Mouse (Mus musculus): ENCODE measurements around the gene Atg4b. TPM values are rescaled to one million over a fixed set of nuclear protein-coding genes. Genes with fewer than 3 reads are reported as not detected.
A peak's percentile ranks its signal among the peaks of the same experiment; 100 is the strongest.

The Atg4b gene
- total RNA-seq, 2 experiments from 2014 or later, result 81.6 to 85.2 TPM

DNA sequence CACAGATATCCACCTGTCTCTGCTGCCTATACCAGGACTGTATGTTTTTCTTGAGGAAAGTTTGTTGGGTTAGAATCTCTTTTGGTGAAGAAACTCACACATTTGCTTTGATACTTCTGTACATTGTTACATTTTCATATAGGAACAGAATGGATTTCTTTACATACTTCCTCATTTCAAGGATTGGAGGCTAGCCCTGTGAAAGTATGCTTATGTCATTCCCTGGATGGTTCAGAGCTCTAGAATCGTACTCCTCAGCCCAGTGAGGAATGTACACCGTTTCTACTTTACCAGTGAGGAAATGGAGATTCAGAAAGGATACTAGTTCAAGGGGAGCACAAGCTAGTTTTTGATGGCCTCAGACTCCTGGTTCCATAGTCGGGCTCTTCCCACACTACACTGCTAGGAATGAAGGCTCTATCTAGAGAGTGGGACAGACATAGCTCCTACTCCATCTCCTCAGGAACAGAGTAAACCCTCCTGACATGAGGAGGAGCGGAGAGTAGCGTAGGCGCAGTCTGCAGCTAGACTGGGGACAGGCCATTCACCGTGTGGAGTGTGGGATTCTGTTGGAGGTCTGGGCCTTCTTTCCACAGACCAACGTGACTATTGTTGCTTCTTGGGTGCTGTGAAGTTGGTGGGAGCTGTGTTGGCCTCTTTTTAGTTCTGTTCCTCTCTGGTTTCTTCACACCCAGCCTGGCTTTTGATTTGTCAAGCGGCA lies 13.7 kb downstream of the Atg4b start:
- no peak for DNase-seq (ENCODE audit: low spot score in 2 of 2)
- Histone ChIP-seq H3K27ac (no peak overlapping the region), H3K4me3 (no peak overlapping the region)
- no peak for TF ChIP-seq CTCF (conservative IDR thresholded peaks at IDR 0.05)

DNA sequence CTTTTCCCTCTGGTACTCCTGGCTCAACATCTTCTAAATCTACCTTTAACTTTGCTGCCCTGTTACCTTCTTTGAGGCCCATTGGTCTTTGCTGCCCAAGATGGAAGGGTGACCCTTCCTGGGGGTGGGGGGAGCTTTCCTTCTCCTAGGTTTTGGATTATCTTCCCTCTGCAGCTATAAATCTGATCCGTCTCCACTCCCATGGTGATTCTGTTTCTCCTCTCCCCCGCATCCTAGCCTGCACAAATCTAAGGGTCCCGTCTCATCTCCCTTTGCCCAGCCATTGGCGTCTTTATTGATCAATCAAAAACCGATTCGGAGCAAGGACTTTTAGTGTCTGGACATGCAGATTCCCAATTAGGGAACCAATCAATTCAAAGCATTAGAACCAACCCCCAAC lies 16.3 kb downstream of the Atg4b start:
- H3K27ac ChIP-seq, result no peak overlapping the region
- no peak overlapping the region for H3K4me3 ChIP-seq
- TF ChIP-seq CTCF (conservative IDR thresholded peaks at IDR 0.05), result no peak
- DNase-seq (ENCODE audit: low spot score in 2 of 2), result no peak

DNA sequence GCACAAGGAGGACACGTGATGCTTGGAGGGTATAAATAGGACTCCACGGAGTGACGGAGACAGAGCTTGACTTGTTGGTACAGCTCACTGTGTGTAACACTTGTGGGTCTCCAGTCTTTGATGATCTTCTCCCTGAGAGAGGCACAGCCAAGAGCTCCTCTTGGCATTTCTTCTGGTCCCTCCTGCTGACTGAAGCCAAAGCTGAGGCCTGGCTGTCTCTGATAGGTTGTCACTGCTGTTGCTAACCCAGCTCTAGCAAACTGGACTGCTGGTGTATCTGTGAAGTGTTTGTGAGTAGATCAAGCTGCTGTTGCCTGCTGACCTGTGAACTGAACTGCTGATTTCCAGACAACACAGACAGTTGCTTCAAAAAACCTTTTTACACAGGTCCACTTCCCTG lies 18.6 kb downstream of the Atg4b start:
- H3K4me3 ChIP-seq, result no peak overlapping the region
- no peak for DNase-seq (ENCODE audit: low spot score in 2 of 2)

DNA sequence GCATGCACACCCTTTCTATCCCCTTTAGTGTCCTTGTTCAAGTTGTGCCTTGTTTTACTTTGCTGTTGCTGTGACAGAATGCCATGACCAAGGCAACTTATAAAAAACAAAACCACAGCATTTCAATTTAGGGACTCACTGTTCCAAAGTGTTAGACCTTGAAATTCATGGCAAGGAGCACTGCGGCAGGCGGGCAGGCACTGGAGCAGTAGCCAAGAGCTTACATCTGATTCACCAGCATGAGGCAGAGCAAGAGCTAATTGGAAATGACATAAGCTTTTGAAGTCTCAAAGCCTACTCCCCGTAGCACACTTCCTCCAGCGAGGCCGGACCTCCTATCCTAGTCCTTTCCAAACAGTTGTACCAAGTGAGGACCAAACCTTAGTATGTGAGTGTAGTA lies 25.4 kb downstream of the Atg4b start:
- no peak overlapping the region for H3K4me3 ChIP-seq
- DNase-seq (ENCODE audit: low spot score in 2 of 2), result no peak
- TF ChIP-seq CTCF (conservative IDR thresholded peaks at IDR 0.05), result no peak
- H3K27ac ChIP-seq, result no peak overlapping the region

More for the DNA sequence above, 18.6 kb downstream of the Atg4b start:
- H3K27ac ChIP-seq, result no peak overlapping the region
- TF ChIP-seq CTCF (conservative IDR thresholded peaks at IDR 0.05), result no peak

DNA sequence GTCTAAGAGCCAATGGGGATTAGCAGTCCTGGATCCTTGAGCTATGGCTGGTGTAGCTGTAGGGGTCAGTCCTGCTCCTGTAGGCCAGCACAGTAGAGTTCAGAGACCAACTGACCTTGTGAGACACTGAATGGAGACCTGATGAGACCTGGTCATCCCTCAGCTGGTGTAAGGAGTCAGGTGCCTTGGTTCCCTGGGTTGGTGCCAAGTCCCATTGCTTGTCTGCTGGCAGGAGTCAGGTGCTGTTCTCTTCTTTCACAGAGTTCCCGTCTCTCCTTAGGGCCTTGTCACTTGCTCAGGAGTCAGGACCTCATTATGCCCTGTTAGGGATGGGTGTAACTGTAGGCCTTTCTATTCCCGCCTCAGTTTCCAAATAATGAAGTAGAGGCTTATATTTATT lies 35.6 kb downstream of the Atg4b start:
- no peak overlapping the region for H3K27ac ChIP-seq
- no peak for DNase-seq (ENCODE audit: low spot score in 2 of 2)
- no peak for TF ChIP-seq CTCF (conservative IDR thresholded peaks at IDR 0.05)
- H3K4me3 ChIP-seq, result no peak overlapping the region

DNA sequence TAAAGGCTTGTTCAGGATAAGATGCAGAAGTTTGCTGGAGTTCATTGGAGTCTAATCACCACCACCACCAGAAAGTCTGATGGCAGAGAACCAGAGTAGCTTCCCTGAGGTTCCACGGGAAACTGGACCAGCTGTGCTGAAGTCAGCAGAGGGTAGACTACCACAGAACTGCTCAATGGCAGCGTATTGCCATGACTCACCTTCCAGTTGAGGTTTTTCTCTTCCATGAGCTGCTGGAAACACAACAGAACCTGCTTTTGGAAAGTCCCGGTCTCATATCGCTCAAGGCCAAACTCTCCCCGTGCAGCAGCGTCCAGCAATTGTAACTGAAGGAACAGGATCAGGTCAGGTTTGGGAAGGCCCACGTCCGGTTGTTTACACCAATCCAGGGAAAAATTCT lies 43.2 kb downstream of the Atg4b start:
- Histone ChIP-seq H3K4me3 (no peak overlapping the region), H3K27ac (no peak overlapping the region)
- DNase-seq (ENCODE audit: low spot score in 2 of 2), result no peak
- no peak for TF ChIP-seq CTCF (conservative IDR thresholded peaks at IDR 0.05)

DNA sequence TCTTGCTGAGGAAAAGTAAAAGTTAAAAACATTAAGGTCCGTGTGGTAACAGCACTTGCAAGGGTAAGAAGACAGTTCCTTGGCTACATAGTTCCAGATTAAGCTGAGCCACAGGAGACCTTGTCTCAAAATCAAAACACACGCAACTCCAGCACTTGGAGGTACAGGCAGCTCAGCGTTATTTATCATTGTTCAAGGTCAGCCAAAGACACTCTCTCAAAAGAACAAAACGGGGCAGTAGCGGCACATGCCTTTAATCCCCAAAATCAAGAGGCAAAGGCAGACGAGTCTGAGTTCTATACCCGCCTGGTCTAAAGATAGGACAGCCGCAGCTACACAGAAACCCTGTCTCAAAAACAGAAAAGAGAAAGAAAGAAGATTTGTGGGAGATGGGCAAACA lies 44.6 kb downstream of the Atg4b start:
- Histone ChIP-seq H3K27ac (no peak overlapping the region), H3K4me3 (no peak overlapping the region)
- TF ChIP-seq CTCF (conservative IDR thresholded peaks at IDR 0.05), result no peak
- no peak for DNase-seq (ENCODE audit: low spot score in 2 of 2)

DNA sequence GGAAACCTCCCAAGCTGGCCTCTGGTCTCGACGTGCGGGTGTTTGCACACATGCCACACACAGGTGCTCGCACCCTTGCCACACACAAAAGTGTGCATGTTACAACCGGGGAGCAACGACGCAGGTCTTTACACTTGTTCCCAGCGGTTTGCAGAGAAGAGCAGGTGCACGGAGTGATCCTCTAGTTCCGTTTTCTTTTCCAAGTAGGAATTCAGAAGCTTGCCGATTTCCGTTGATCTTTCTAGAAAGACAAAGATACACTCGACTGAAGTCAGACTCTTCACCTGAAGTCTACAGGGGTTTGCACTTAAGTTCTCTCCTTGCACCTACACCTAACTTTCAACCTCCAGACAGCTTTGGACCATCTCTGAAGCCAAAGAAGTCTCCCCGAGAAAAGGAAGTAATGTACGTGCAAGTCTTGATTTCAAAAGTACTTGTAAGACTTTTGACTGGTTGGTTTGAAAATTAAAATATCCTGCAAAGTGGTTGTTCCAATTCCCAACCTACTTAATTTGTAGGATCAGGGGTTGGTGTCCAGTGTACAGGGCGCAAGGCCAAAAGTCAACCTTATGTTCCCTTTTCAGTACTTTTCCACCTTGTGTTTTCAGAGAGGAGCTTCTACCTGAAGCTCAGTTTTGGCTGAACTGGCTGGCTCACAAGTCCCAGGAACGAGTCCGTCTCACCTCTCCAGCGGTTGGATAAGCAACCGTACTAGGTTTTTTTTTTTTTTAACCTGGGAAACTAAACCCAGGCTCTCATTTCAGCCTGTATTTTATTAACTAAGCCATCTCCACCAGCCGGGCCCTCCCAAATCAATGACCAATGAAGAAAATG lies 49.6 kb downstream of the Atg4b start:
- H3K27ac ChIP-seq, result peak overlapping the region; percentile 90; the same call in 1 of the 2 replicates
- no peak for TF ChIP-seq CTCF (conservative IDR thresholded peaks at IDR 0.05)
- DNase-seq (ENCODE audit: low spot score in 2 of 2), result no peak
- peak overlapping the region; percentile 91 for H3K4me3 ChIP-seq

DNA sequence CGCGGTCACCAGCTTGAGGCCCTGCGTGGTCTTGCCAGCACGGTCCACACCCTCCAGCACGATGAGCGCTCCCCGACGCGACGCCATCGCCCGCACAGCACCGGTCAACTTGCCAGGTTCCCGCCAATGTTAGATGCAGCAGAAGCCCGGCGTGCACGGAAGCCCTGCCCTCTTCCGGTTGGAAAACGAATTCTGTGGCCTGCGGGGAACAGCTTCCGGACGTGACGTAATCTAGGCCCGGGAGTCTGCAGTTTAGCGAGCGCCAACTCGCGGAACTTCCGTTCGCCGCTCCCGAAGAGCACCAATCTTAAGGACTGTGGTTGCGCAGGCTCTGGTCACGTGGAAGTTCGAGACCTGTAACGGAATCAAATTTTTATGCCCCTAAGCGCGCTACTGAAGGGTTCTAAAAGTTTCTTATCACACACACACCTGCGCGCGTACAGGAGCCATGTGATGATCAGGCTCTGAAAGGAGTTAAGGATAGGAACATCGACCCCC lies 50.5 kb downstream of the Atg4b start, which contains the start of gene Dtymk:
TSS of gene Dtymk (minus strand) at position 194 of the 498 bp plus-strand sequence.
- peak; percentile 88 to 96 for DNase-seq (ENCODE audit: low spot score in 2 of 2)
- TF ChIP-seq CTCF (conservative IDR thresholded peaks at IDR 0.05), result peak; percentile 77

DNA sequence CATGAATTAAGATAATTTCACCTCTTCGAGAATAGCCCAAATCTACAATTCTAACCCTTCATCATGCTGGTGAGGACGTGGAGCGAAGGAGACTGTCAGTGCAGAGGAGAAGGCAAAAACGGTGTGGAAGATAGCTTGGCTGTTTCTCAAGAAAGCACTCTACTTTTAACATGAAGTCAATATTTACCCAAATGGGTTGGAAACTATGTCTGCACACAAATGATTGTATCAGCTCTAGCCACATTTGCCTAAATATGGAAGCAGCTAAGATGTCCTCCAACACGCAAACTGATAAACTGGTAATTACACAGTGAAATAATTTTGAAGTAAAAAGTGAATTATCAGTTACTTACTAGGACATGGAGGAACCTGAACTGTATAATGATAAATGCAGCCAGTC lies 51.5 kb downstream of the Atg4b start:
- no peak overlapping the region for H3K4me3 ChIP-seq
- H3K27ac ChIP-seq, result no peak overlapping the region
- no peak for TF ChIP-seq CTCF (conservative IDR thresholded peaks at IDR 0.05)

More for the DNA sequence above, 50.5 kb downstream of the Atg4b start, which contains the start of gene Dtymk:
- Histone ChIP-seq H3K27ac (peak within 1 kb of the TSS; percentile 90), H3K4me3 (peak within 1 kb of the TSS; percentile 91)

DNA sequence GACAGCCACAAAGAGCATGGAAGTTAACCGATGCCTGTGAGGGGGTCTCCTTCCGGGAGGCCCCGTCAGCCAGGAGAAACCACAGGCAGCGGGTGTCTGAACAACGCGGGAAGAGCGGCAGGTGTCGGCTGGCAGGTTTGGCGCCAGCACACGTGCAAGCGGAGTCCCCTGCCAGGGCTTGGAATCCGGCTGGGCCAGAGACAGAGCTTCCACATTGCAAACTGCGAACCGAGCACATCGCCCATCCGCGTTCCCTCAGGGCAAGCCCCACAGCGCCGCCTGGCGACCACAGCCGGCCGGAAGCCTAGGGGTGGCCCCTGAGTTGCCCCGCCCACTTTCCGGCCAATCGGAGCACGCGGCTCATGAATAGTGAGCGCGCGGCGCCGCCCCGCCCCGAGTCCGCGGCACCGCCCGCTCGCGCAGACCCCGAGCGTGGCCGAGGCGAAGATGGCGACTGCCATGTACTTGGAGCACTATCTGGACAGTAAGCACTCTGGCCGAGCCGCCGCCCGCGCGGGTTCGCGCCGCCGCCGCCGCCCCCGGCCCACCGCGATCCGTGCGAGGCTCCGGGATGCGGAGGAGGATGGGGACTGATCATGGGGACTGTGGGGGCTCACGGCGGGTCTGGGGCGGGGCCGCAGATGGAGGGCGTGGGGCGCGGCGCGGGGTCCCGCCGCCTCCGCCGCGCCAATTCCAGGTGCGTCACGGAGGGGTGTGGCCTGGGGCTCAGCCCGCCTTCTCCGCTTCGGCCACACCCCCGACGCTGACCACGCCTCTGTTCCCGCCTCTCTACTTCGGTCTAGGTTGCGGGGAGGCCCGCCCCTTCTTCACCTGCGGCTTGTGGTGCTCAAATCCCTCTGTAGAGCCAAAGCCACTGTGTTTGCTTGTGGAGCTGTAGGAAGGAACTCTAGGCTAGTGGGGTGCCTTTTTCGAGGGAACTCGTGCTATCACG lies 52.5 kb downstream of the Atg4b start, which contains the start of gene Ing5:
TSS of gene Ing5 (plus strand) at position 410 of the 952 bp plus-strand sequence.
- peak; percentile 99 to 100 for DNase-seq (ENCODE audit: low spot score in 2 of 2)
- peak within 1 kb of the TSS; percentile 69 for H3K4me3 ChIP-seq
- peak within 1 kb of the TSS; percentile 98 for H3K27ac ChIP-seq
- TF ChIP-seq CTCF (conservative IDR thresholded peaks at IDR 0.05), result peak; percentile 99

More for the DNA sequence above, 51.5 kb downstream of the Atg4b start:
- no peak for DNase-seq (ENCODE audit: low spot score in 2 of 2)

DNA sequence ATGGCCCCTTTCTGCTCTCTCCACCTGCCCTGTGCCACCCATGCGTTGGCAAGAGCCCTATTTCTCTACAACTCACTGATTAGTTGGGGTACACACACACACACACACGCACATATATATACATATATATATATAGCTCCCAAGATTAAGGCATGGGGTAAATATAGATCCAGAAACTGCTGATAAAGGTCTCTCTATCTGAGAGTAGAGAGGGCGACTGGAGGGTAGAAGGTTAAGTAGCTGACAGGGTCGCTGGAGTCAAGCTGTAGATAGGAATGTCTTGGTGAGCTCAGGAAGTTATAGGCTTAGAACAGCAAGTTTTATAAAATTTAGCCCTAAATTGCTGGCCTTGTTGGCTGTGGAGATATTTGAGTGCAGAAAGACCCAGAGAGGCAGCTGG lies 53.5 kb downstream of the Atg4b start:
- no peak for TF ChIP-seq CTCF (conservative IDR thresholded peaks at IDR 0.05)
- Histone ChIP-seq H3K27ac (peak overlapping the region; percentile 98), H3K4me3 (peak overlapping the region; percentile 69)
- DNase-seq (ENCODE audit: low spot score in 2 of 2), result no peak
